Mouse (Mus musculus) heart, embryonic 16.5 days (tissue): ENCODE measurements around the gene Ppm1g. TPM values are rescaled to one million over a fixed set of nuclear protein-coding genes. Genes with fewer than 3 reads are reported as not detected.

Experiments
- ATAC-seq: fragments of 200-750 bp; cut with Nextera tagmentation; replicated peaks from 2 replicates; pipeline ENCODE4 v1.8.0; 2017; ENCODE audit warnings: moderate number of reproducible peaks; ENCODE audit not compliant: insufficient read depth, low FRiP score; ENCODE audit errors: extremely low read depth
- H3K27ac ChIP-seq: fragments of 300-500 bp; sonication (generic); 2 replicates; pipeline ENCODE4 v1.5.1; 2014; ENCODE audit warnings: mild to moderate bottlenecking, low read length, control low read depth, moderate library complexity
- H3K27me3 ChIP-seq: fragments of 300-500 bp; sonication (generic); 2 replicates; pipeline ENCODE4 v1.6.1; 2014; ENCODE audit warnings: low read length, mixed read lengths; ENCODE audit not compliant: control insufficient read depth, insufficient read depth
- H3K36me3 ChIP-seq: fragments of 300-500 bp; sonication (generic); 2 replicates; pipeline ENCODE4 v1.6.1; 2014; ENCODE audit not compliant: control insufficient read depth, insufficient read depth
- H3K4me1 ChIP-seq: fragments of 300-500 bp; sonication (generic); 2 replicates; pipeline ENCODE4 v1.6.1; 2014; ENCODE audit warnings: low read length, mixed read lengths; ENCODE audit not compliant: control insufficient read depth, insufficient read depth
- H3K4me2 ChIP-seq: fragments of 300-500 bp; sonication (generic); 2 replicates; pipeline ENCODE4 v1.6.1; 2014; ENCODE audit warnings: low read depth, mild to moderate bottlenecking, control low read depth, low read length
- H3K4me3 ChIP-seq: fragments of 300-500 bp; sonication (generic); 2 replicates; pipeline ENCODE4 v1.5.1; 2014; ENCODE audit warnings: mild to moderate bottlenecking, control low read depth, low read length
- H3K9ac ChIP-seq: fragments of 300-500 bp; sonication (generic); 2 replicates; pipeline ENCODE4 v1.6.1; 2014; ENCODE audit warnings: low read length, control low read depth
- H3K9me3 ChIP-seq: fragments of 300-500 bp; sonication (generic); replicated peaks from 2 replicates; pipeline ENCODE4 v1.6.1; 2016; ENCODE audit warnings: low read length; ENCODE audit not compliant: control insufficient read depth
- WGBS: fragments of 180-500 bp; shearing (Covaris S2); extraction: QIAGEN DNeasy Blood & Tissue Kit; methylation state at CpG from one replicate; pipeline ENCODE4 v1.1.7; 2014; 5-methylcytosine and 5-hydroxymethylcytosine counted together
- polyA plus RNA-seq: library from polyadenylated mRNA; unstranded; fragments of >200 nt; fragmentation: Nextera tagmentation; extraction: Ambion mirVana; gene quantifications from 2 replicates; pipeline ENCODE4 v1.2.1, GENCODE M21; 2015

Ppm1g gene
- polyA plus RNA-seq, 1 experiment from 2014 or later, result 102 TPM

GRCm38 (mm10) chr5:31202933-31203332 lies 17.6 kb downstream of the Ppm1g start:
- WGBS, result 81% methylated on average over 7 of the region's 7 CpGs
- ATAC-seq, result no peak
- Histone ChIP-seq H3K9ac (peak overlapping the region; percentile 82; the same call in 1 of the 2 replicates), H3K4me1 (peaks cover 14% of the 10 kb centered on the region), H3K36me3 (peaks cover 72% of the 10 kb centered on the region), H3K4me3 (peak overlapping the region; percentile 72), H3K4me2 (peak overlapping the region; percentile 88), H3K27me3 (no peaks in the 10 kb centered on the region), H3K27ac (peak overlapping the region; percentile 85), H3K9me3 (peaks cover 4% of the 10 kb centered on the region)

- WGBS, result under 1% methylated on average over 53 of the region's 53 CpGs
These were observed 18.5 kb downstream of the Ppm1g start, which contains the start of gene Zfp513 for GRCm38 (mm10) chr5:31201742-31202590. Gene Zfp513, minus strand, starts transcription at chr5:31202303.

GRCm38 (mm10) chr5:31201042-31201741 lies 19.3 kb downstream of the Ppm1g start:
- Histone ChIP-seq H3K36me3 (peaks cover 74% of the 10 kb centered on the region), H3K4me2 (peak overlapping the region; percentile 78), H3K4me1 (peaks cover 14% of the 10 kb centered on the region), H3K4me3 (peak overlapping the region; percentile 72), H3K9ac (peak overlapping the region; percentile 83), H3K27ac (peak overlapping the region; percentile 62), H3K27me3 (no peaks in the 10 kb centered on the region), H3K9me3 (peaks cover 4% of the 10 kb centered on the region)
- 11% methylated on average over 13 of the region's 13 CpGs for WGBS
- ATAC-seq, result no peak

More at GRCm38 (mm10) chr5:31201742-31202590, 18.5 kb downstream of the Ppm1g start, which contains the start of gene Zfp513:
- ATAC-seq, result peak; percentile 97
- peaks cover 4% of the 10 kb centered on the region for H3K9me3 ChIP-seq
- peak within 1 kb of the TSS; percentile 85 for H3K27ac ChIP-seq
- peak within 1 kb of the TSS; percentile 72 for H3K4me3 ChIP-seq
- no peaks in the 10 kb centered on the region for H3K27me3 ChIP-seq
- peak within 1 kb of the TSS; percentile 83 for H3K9ac ChIP-seq
- peak within 1 kb of the TSS; percentile 88 for H3K4me2 ChIP-seq
- peaks cover 14% of the 10 kb centered on the region for H3K4me1 ChIP-seq
- H3K36me3 ChIP-seq, result peaks cover 71% of the 10 kb centered on the region

DNA sequence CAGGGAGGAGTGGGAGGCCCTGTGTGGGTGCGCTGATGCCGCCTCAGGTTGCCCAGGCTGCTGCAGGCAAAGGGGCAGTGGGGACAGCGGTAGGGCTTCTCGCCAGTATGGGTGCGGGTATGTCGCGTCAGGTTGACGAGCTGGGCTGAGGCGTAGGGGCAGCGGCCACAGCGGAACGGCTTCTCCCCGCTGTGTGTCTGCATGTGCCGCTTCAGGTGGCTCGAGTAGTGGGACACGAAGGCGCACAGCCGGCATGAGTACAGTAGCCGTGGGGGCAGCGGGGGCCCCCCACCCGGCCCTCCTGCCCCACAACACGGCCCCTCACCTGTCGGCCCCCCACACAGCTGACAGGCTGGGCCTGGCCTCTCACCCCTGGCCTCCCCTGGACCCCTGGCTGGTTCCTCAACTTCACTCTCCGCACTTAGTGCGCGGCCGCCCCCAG lies 20.1 kb downstream of the Ppm1g start:
- peaks cover 75% of the 10 kb centered on the region for H3K36me3 ChIP-seq
- ATAC-seq, result no peak
- H3K27me3 ChIP-seq, result no peaks in the 10 kb centered on the region
- H3K4me3 ChIP-seq, result no peak overlapping the region
- peaks cover 4% of the 10 kb centered on the region for H3K9me3 ChIP-seq
- peak overlapping the region; percentile 7; the same call in 1 of the 2 replicates for H3K9ac ChIP-seq
- 86% methylated on average over 27 of the region's 27 CpGs for WGBS
- H3K4me2 ChIP-seq, result peak overlapping the region; percentile 78; the same call in 1 of the 2 replicates
- H3K27ac ChIP-seq, result no peak overlapping the region
- peaks cover 14% of the 10 kb centered on the region for H3K4me1 ChIP-seq

DNA sequence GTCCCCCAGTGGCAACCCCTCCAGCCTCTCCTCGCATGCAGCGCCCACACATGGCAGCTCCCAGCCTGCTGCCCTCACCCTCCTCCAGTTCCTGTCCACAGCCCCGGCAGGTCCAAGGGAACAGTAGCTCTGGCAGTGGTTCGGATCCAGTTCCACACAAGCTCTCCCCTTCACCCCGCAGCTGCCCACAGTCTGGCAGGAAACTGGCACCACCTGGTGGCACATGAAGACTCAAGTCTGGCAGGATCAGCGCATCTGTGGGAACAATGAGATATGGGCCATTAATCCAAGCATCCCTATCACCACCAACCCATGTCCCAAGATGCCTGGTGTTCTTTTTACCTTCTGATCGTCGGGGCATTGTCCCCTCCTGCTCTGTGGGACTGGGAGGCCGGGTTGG lies 20.6 kb downstream of the Ppm1g start:
- peaks cover 4% of the 10 kb centered on the region for H3K9me3 ChIP-seq
- H3K27me3 ChIP-seq, result no peaks in the 10 kb centered on the region
- no peak overlapping the region for H3K4me3 ChIP-seq
- peaks cover 75% of the 10 kb centered on the region for H3K36me3 ChIP-seq
- H3K4me1 ChIP-seq, result peaks cover 14% of the 10 kb centered on the region
- H3K9ac ChIP-seq, result no peak overlapping the region
- WGBS, result 76% methylated on average over 9 of the region's 9 CpGs
- no peak overlapping the region for H3K4me2 ChIP-seq
- no peak for ATAC-seq
- H3K27ac ChIP-seq, result no peak overlapping the region

- Histone ChIP-seq H3K9ac (no peak overlapping the region), H3K36me3 (peaks cover 70% of the 10 kb centered on the region), H3K9me3 (peaks cover 4% of the 10 kb centered on the region), H3K4me3 (no peak overlapping the region), H3K4me1 (peaks cover 15% of the 10 kb centered on the region), H3K27ac (no peak overlapping the region), H3K4me2 (no peak overlapping the region), H3K27me3 (no peaks in the 10 kb centered on the region)
- ATAC-seq, result no peak
- 90% methylated on average over 19 of the region's 19 CpGs for WGBS
These were observed 21.1 kb downstream of the Ppm1g start for GRCm38 (mm10) chr5:31199321-31199892.

DNA sequence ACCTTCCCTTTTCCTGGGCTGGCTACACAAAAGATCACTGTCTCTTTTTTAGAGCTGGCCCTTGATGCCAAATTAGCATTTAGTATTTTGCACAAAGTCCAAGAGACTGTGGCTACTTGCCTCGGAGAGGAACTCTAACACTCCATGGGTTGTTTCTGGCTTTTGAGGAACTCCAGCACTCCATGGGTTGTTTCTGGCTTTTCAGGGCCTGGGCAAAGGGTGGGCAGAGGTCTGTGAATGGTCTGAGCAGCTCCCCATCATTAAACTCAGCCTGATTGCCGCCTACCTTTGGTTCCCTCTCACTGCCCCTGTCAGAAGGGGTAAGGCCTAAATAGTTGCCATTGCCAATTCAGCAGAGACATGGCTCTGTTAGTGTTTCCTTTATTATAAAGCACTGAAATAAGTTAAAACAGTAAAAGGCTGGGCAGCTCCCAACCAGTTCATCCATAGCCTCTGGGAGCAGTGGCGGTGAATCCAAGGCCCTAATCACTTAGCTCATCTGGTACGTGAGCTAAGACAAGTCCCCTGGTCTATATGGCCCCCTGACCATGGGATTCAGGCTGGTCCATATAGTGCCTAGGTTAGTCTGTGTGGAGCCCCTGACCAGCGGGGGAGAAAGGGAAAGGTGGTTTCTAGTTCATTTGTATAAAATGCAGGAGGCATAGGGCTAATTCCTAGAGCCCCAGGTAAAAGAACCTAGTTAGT lies 21.7 kb downstream of the Ppm1g start:
- H3K4me2 ChIP-seq, result no peak overlapping the region
- WGBS, result 77% methylated on average over 5 of the region's 5 CpGs
- H3K36me3 ChIP-seq, result peaks cover 63% of the 10 kb centered on the region
- ATAC-seq, result no peak
- no peaks in the 10 kb centered on the region for H3K27me3 ChIP-seq
- peaks cover 21% of the 10 kb centered on the region for H3K4me1 ChIP-seq
- H3K4me3 ChIP-seq, result no peak overlapping the region
- no peak overlapping the region for H3K9ac ChIP-seq
- no peak overlapping the region for H3K27ac ChIP-seq
- H3K9me3 ChIP-seq, result peaks cover 4% of the 10 kb centered on the region

GRCm38 (mm10) chr5:31198170-31198569 lies 22.3 kb downstream of the Ppm1g start:
- no peak overlapping the region for H3K4me3 ChIP-seq
- peaks cover 57% of the 10 kb centered on the region for H3K36me3 ChIP-seq
- peaks cover 4% of the 10 kb centered on the region for H3K9me3 ChIP-seq
- H3K27ac ChIP-seq, result no peak overlapping the region
- ATAC-seq, result no peak
- WGBS, result 80% methylated on average over 9 of the region's 9 CpGs
- peaks cover 21% of the 10 kb centered on the region for H3K4me1 ChIP-seq
- no peak overlapping the region for H3K4me2 ChIP-seq
- no peak overlapping the region for H3K9ac ChIP-seq
- no peaks in the 10 kb centered on the region for H3K27me3 ChIP-seq
